Mouse (Mus musculus) intestine, embryonic 14.5 days (tissue): ENCODE results near the gene Ptprn2. TPM values are rescaled to one million over a fixed set of nuclear protein-coding genes. Genes with fewer than 3 reads are reported as not detected.

Experiments
- ATAC-seq: fragments of 200-750 bp; cut with Nextera tagmentation; replicated peaks from 2 replicates; pipeline ENCODE4 v1.8.0; 2017; ENCODE audit warnings: low read depth, moderate number of reproducible peaks, moderate TSS enrichment, moderate library complexity; ENCODE audit not compliant: low FRiP score, low TSS enrichment
- DNase-seq: peaks from one replicate; pipeline ENCODE4 v3.0.0-alpha.2; 2018; ENCODE audit warnings: low spot score
- H3K27ac ChIP-seq: fragments of 300-500 bp; sonication (generic); 2 replicates; pipeline ENCODE4 v1.5.1; 2014; ENCODE audit warnings: low read depth, mild to moderate bottlenecking, control low read depth
- H3K27me3 ChIP-seq: fragments of 300-500 bp; sonication (generic); replicated peaks from 2 replicates; pipeline ENCODE4 v1.6.1; 2014; ENCODE audit warnings: low read length, control low read depth; ENCODE audit not compliant: control insufficient read depth, insufficient read depth
- H3K36me3 ChIP-seq: fragments of 300-500 bp; sonication (generic); 2 replicates; pipeline ENCODE4 v1.6.1; 2014; ENCODE audit warnings: low read length, control low read depth; ENCODE audit not compliant: control insufficient read depth, insufficient read depth
- H3K4me1 ChIP-seq: fragments of 300-500 bp; sonication (generic); replicated peaks from 2 replicates; pipeline ENCODE4 v1.6.1; 2014; ENCODE audit warnings: low read length, control low read depth, mixed read lengths; ENCODE audit not compliant: control insufficient read depth, insufficient read depth
- H3K4me2 ChIP-seq: fragments of 300-500 bp; sonication (generic); 2 replicates; pipeline ENCODE4 v1.6.1; 2014; ENCODE audit warnings: low read length
- H3K4me3 ChIP-seq: fragments of 300-500 bp; sonication (generic); 2 replicates; pipeline ENCODE4 v1.5.1; 2014; ENCODE audit warnings: low read depth, low read length, control low read depth, mixed read lengths
- H3K9ac ChIP-seq: fragments of 300-500 bp; sonication (generic); 2 replicates; pipeline ENCODE4 v1.6.1; 2014; ENCODE audit warnings: mild to moderate bottlenecking, low read length
- H3K9me3 ChIP-seq: fragments of 300-500 bp; sonication (generic); 2 replicates; pipeline ENCODE4 v1.6.1; 2016; ENCODE audit warnings: low read length, control low read depth; ENCODE audit not compliant: control insufficient read depth
- WGBS: fragments of 180-500 bp; shearing (Covaris S2); extraction: QIAGEN DNeasy Blood & Tissue Kit; methylation state at CpG from one replicate; pipeline ENCODE4 v1.1.7; 2014; 5-methylcytosine and 5-hydroxymethylcytosine counted together
- microRNA counts: library from miRNA; unstranded; fragments of <30 nt; microRNA quantifications from one replicate; lab custom pipeline; 2016
- microRNA-seq: library from miRNA; unstranded; fragments of <30 nt; microRNA quantifications from one replicate; pipeline ENCODE4, GENCODE M21; 2016
- polyA plus RNA-seq: library from polyadenylated mRNA; unstranded; fragments of >200 nt; fragmentation: Nextera tagmentation; extraction: Ambion mirVana; gene quantifications from 2 replicates; pipeline ENCODE4 v1.2.1, GENCODE M21; 2014

Gene Ptprn2
- polyA plus RNA-seq, 1 experiment from 2014 or later, result 2.0 TPM

- 75% methylated on average over 2 of the region's 3 CpGs for WGBS
- H3K9me3 ChIP-seq, result no peaks in the 10 kb centered on the region
- no peaks in the 10 kb centered on the region for H3K27me3 ChIP-seq
- ATAC-seq (no peak), DNase-seq (no peak)
- no peak overlapping the region for H3K4me3 ChIP-seq
- no peaks in the 10 kb centered on the region for H3K4me1 ChIP-seq
- no peak overlapping the region for H3K9ac ChIP-seq
- H3K4me2 ChIP-seq, result no peak overlapping the region
- no peak overlapping the region for H3K27ac ChIP-seq
- no peaks in the 10 kb centered on the region for H3K36me3 ChIP-seq
Observed at GRCm38 (mm10) chr12:117323017-117323416, 837.5 kb downstream of the Ptprn2 start.

MicroRNA genes within 50 kb of the gene (microRNA counts, 519-probe panel; counts per million panel counts)
- microRNA mmu-miR-153 (lab: Ali Mortazavi, UCI), result 2,446 counts per million, percentile 24 among the panel's probes with 10 or more counts

Small RNA genes lying within 50 kb of the gene (microRNA-seq; reads per million reads assigned to microRNA genes)
- gene Mir153, result 35.0 reads per million, percentile 50 among the genes with 10 or more reads in this experiment

Other genes with a start within 250 kb of the Ptprn2 start
- gene Wdr60, start 222.7 kb upstream of the Ptprn2 start, polyA plus RNA-seq, result 16.3 and 17.8 TPM in 2 replicates
- not detected in 2 replicates for gene Gm11027, start 210.3 kb upstream of the Ptprn2 start, polyA plus RNA-seq
- 37.5 and 39.7 TPM in 2 replicates for gene Esyt2, start 204.5 kb upstream of the Ptprn2 start, polyA plus RNA-seq
- 42.4 and 43.7 TPM in 2 replicates for gene Ncapg2, start 80.3 kb upstream of the Ptprn2 start, polyA plus RNA-seq